Mouse (Mus musculus) embryonic fibroblast, embryonic 13.5 days (primary cell): ENCODE measurements around the gene Spc24.

Experiments
- CTCF ChIP-seq: IDR thresholded peaks from 2 replicates; pipeline ENCODE4 v1.5.1; 2011; ENCODE audit warnings: mild to moderate bottlenecking, control low read depth, low read length, moderate library complexity, borderline replicate concordance; ENCODE audit not compliant: insufficient read depth
- POLR2A ChIP-seq: IDR thresholded peaks from 2 replicates; pipeline ENCODE4 v1.6.1; 2011; ENCODE audit warnings: low read depth, mild to moderate bottlenecking, control low read depth, low read length, moderate library complexity

DNA sequence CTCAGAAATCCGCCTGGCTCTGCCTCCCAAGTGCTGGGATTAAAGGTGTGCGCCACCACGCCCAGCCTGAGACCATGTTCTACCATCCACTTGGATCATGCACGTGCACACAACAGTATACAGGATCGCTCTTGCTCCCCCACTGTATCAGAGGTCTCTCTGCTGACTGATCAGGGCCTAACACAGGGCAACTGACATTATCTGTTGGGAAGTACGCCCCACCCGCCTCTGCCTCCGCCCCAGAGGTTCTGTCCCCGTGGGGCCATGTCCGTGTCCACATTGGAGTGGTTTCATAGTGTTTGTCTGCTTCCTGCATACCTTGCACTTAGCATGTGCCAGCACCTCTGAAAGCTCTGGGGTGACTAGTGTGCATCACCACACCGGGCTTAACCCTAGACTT lies 18.6 kb downstream of the Spc24 start:
- TF ChIP-seq POLR2A (no peak), CTCF (no peak)
